Mouse (Mus musculus) hindbrain, embryonic 16.5 days (tissue): Measurements from ENCODE around the gene Zbtb33. TPM values are rescaled to one million over a fixed set of nuclear protein-coding genes. Genes with fewer than 3 reads are reported as not detected.

Experiments
- microRNA-seq: library from miRNA; unstranded; fragments of <30 nt; microRNA quantifications from one replicate; pipeline ENCODE4, GENCODE M21; 2017
- polyA plus RNA-seq: library from polyadenylated mRNA; unstranded; fragments of >200 nt; fragmentation: Nextera tagmentation; extraction: Ambion mirVana; gene quantifications from 2 replicates; pipeline ENCODE4 v1.2.1, GENCODE M21; 2015

Zbtb33 gene
- polyA plus RNA-seq, 1 experiment from 2014 or later: 3.4 TPM

Small RNA genes lying within 50 kb of the gene (microRNA-seq; reads per million reads assigned to microRNA genes)
- gene Mir3110: not detected

Other genes starting within 250 kb of the Zbtb33 start
- not detected in 2 replicates for gene Btg1-ps1, start 171.0 kb upstream of the Zbtb33 start, polyA plus RNA-seq
- not detected in 2 replicates for gene Btg1-ps2, start 146.7 kb upstream of the Zbtb33 start, polyA plus RNA-seq
- not detected in 2 replicates for gene Rhox10, start 123.3 kb upstream of the Zbtb33 start, polyA plus RNA-seq
- not detected in 2 replicates for gene Rhox11, start 104.7 kb upstream of the Zbtb33 start, polyA plus RNA-seq
- gene Rhox12, start 78.9 kb upstream of the Zbtb33 start, polyA plus RNA-seq: not detected in 2 replicates
- not detected in 2 replicates for gene Rhox13, start 68.6 kb upstream of the Zbtb33 start, polyA plus RNA-seq
- gene Tmem255a, start 62.6 kb downstream of the Zbtb33 start, polyA plus RNA-seq: 39.9 and 43.4 TPM in 2 replicates
- gene Atp1b4, start 126.4 kb downstream of the Zbtb33 start, polyA plus RNA-seq: 0.06 and 1.7 TPM in 2 replicates